Mouse (Mus musculus) cerebellum, adult (tissue): ENCODE measurements around the gene Ctc1.
"Not testable (repeated sequence)": the region's sequence is repeated elsewhere in the genome, so short reads cannot be mapped to it uniquely, and the experiment has no call there.

Experiments used
- ATAC-seq: cut with Nextera tagmentation; 2 replicates; pipeline ENCODE4 v1.9.2; 2017; ENCODE audit warnings: mild to moderate bottlenecking, moderate library complexity, mixed read lengths; ENCODE audit not compliant: insufficient number of reproducible peaks, low FRiP score, low TSS enrichment

Gene Ctc1

DNA sequence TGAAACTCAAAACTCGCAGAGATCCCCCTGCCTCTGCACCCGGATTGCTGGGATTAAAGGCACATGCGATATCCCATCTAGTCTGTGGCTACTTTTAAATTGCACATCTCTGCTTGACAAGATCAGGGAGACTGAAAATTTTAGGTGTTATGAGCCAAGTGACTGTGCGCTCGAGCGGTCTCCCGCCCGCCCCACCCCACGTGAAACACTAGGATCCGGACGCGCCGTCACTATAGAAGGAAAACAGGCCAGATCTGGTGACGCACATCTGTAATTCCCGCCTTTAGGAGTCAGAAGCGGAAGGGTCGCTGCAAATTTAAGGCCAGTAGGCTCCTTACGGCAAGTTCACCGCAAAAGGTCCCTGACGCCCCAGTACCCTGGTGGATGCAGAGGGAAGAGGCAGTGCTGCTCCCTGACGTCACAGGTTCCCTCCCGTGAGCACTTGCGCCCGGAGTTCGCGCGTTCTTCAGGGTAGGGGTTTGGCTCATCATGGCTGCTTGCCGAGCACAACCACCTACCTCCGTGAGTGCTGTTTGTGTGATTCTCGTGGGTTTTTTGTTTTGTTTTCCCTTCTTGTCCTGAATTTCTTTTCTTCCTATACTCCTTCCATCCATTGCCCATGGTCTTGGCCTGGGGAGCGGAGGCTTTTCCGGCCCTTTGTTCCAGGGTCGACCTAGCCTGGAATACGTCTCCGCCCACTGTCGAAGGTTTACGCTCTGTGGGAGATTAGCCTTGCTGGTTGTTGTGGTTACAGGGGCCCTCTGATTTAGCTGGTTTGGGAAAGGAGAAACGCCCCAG, at the start of gene Ctc1:
TSS of gene Ctc1 (plus strand) at position 268 of the 798 bp plus-strand sequence.
- ATAC-seq, result peak; percentile 89

DNA sequence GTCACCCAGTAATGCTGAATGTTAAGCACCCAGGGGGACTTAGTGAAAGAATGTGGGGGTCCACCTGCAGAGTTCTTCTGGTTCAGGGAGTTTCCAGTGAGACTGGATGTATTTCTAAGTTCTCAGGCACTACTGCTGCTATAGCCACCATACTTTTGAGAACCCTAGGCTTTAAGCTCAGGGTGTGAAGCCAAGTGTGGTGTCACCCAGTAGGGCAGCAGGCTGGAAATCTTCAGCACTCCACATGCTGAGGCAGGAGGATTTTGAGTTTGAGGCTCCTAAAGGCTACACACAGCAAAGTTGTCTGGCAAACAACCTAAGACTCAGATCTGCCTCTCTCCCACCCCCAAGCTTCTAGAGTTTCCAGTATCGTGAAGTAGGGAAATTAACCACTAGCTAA, 49.2 kb upstream of the Ctc1 start:
- no peak for ATAC-seq

DNA sequence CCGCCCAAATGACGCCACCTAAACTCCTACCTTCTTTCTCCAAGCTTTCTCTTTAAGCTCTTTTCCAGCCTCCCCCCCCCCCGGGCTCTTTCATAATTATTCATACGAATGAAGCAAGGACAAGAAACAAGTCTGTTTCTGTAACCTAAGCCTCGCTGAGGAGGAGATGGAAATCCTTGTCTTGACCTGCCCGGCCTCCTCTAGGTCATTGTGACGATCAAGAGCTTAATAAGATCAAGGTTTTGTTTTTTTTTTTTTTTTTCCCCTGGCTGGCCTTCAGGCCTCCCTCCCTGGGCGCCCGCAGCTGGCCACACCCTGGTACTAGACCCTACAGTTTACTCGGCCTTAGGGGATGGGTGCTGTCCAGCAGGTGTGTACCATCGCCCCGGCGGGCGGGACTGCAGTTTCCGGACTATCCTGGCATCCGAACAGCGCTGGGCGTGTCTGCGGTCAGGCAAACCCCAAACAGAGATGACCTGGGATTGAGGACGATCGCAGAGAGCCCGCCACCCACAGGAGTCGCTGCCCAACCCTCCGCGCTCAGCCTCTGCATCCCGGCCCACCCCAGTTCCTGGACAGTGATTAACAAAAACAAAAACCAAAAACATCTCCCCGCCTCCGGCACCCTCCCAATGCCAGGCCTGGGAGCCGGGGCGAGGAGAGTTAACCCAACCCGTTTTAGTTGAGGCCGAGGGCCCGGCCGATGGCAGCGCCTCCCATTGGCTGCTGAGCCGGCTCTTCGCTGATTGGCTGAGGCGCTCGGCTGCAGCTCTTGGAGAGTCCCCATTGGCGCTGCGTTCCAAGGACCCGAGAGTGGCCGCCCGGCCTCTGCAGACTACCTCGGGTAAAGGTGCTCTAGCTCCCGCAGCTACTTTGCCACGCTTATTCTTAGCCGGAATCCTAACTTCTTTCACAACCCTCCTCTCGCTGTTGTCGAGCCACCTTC, 48.1 kb upstream of the Ctc1 start, which contains the start of gene Slc25a35:
TSS of gene Slc25a35 (plus strand) at position 795 of the 946 bp plus-strand sequence.
- ATAC-seq, result peak; percentile 97

DNA sequence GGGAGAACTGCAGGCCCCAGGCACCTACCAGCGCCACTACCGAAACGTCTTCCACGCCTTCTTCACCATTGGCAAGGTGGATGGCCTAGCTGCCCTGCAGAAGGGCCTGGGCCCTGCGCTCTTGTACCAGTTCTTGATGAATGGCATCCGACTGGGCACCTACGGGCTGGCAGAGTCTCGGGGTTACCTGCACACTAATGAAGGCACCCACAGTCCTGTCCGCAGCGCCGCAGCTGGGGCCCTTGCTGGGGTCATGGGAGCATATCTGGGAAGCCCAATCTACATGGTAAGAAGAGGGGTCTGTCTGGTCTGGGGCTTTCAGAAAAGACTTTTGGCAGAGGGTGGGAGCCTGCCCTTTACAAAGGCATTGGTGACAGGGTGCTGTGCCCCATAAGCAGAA, 47.0 kb upstream of the Ctc1 start:
- no peak for ATAC-seq

DNA sequence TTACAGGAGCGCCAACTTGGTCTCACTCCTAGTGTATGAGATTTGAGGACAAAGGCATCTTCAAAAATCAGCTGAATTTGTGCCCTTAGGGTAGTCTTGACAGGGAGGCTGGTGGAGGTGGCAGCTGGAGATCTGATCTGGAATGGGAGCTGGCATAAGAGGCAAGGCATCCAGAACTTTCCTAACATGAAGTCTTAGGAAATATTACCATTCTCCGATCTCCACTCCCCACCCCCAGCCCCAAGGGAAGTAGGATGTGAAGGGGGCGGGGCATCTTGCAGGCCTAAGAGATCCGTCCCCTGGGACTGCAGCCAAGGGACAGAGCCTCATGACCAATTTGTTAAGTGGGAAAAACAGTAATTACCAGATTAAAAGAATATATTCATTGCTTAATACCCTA, 45.5 kb upstream of the Ctc1 start:
- no peak for ATAC-seq

DNA sequence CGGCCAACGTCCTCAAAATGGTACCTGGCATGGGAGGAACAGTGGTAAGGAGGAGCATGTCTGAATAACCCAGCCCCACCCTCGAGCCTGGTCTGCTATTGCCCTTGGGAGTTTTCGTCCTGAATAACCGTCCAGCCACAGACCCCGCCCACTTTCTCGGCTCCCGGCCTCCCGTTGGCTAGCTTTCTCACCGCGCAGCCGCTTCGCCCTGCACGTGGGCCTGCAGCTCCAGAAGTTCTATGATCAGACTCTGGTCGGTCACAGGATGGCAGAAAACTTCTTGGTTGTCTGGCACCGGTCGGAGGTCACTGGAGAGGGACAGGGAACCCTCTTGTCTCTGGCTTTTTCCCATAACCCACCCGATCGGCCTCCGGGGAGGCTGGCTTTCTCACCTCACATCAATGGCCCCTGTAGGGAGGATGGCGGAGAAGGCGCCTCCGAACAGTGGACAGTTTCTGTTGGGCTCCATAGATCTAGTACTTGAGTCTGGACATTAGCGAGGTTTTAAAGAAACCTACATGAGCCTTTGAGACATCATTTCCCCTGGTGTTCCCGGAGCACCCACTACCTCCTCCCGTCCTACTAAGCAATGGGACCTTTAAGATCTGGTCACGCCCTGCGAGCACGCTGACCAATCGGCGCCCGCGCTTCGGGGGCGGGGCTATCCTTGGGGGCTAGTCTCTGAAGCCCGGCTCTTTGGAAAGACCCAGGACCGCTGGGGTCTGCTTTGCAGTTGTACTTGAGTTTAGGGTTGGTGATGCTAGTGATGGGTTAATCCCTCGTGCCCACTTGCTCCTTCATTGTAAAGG, 42.3 kb upstream of the Ctc1 start:
- peak; percentile 90; the same call in 1 of the 2 replicates for ATAC-seq

DNA sequence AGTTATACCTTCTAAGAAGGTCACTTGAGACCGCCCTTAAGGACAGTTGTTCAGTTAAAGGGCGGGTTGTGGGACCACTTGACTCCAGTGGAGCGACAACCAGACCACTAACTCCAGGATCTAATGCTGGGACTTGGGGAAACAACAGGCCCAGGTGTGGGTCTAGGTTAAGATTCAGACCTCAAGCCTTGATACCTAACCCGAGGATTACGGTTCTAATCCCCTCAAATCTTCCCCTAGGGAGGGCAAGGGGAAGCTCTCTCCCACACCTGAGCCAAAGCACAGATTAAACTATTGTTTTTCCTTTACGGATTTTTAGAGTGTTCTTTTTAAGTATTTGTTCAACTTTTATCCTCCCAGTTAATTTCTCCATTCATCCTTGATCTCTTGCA, 41.7 kb upstream of the Ctc1 start:
- ATAC-seq, result no peak

DNA sequence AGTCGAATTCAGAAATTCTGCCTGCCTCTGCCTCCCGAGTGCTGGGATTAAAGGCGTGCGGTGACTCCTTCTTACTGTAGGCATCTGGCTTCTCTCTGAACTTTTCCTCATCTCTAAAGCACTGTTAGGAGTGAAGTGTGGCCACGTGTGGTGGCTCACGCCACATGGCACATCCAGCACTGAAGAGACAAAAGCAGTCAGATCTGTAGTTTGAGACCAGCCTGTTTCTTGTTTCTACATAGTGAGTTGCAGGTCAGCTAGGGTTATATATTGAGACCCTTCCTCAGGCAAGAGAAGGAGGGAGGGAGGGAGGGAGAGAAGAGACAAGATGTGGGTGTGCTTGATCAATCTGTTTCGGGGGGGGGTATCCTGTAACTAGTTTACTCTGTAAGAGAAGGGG, 40.6 kb upstream of the Ctc1 start, which contains the start of gene Rangrf:
TSS of gene Rangrf (minus strand) at position 101 of the 400 bp plus-strand sequence.
- ATAC-seq, result no peak

DNA sequence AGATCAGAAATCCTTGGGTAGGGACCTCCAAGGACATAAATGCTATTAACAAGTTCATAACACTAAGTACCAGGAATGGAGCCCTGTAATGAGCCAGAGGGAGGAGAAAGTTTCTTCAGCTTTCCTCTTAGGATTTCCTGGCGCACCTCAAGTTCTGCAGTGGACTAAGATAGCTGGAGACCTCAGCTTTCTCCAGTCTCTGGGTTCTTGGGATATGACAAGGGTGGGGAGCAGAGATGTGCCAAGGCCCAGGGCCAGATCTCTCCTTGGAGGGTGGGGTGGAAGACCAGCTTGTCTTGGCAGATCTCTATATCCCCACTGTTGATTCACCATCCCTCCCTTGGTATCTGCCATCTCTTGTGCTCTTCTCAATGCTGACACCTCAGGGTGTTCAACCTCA, 40.1 kb upstream of the Ctc1 start:
- ATAC-seq, result no peak

DNA sequence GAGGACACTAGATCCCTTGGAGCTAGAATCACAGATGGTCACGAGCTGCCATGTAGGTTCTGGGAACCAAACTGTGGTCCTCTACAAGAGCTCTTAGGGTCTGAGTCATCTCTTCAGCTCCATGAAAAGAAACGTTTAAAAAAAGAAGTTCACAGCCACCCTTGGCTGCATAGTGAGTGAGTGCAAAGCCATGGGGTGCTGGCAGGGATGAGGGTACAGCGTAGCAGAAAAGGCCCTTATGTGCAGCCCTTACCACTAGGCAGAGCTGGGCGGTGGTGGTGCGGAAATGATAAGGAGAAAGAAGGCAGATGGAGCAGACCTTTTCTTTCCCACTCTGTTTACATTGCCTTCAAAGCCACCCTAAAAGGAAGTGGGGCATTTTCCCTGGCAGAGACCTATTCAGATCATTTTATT, 36.4 kb upstream of the Ctc1 start:
- ATAC-seq, result no peak

DNA sequence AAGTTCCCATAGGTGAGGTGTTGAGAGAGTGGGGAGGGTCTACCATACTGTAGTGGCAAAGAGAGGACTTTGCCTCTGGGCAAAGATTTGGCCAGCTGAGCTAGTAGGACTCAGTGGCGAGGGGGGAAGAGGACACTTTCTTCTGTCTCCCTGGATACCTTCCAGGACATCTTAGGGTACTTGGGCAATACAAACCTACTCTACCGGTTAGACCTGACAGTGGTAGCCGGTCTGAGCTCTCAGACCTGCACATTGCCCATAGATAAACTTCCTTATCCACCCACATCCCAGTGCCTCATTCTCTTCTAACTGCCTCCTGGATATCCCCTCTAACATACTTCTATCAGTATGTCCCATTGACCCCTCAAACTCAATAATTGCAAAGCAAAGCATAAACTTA, 34.8 kb upstream of the Ctc1 start:
- ATAC-seq, result no peak

DNA sequence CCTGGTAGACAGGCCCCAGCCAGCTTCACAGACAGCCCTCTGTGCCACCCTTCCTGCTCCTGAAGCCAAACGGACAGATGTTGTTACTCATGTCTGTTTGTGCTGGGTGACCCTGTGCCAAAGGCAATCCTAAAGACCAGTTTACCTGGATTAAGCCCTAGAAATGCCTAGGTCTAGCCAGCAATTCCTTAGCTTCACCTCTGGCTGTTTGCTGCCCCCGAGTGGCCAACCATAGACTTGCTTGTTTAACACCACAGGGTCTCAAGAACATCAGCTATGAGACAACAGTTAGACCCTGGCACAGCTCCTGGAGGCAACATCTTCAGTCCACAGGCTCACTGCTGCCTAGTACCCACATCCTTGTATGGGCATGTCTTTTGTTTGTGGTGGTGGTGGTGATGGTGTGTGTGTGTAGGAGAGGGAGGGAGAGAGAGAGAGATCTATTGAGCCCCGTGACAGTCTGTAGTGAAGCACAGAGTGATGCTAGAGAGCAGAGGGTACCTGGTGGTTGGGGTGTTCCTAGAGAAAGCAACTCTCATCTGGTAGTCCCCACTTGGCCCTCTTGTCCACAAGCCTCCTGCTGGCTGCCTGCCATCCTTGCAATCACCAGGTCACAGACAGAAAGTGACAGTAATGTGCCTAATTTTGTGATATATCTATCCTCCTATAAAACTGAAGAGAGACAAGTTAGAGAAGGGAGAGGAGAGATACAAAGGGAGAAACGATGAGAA, 32.9 kb upstream of the Ctc1 start:
- no peak; the same call in 1 of the 2 replicates for ATAC-seq

DNA sequence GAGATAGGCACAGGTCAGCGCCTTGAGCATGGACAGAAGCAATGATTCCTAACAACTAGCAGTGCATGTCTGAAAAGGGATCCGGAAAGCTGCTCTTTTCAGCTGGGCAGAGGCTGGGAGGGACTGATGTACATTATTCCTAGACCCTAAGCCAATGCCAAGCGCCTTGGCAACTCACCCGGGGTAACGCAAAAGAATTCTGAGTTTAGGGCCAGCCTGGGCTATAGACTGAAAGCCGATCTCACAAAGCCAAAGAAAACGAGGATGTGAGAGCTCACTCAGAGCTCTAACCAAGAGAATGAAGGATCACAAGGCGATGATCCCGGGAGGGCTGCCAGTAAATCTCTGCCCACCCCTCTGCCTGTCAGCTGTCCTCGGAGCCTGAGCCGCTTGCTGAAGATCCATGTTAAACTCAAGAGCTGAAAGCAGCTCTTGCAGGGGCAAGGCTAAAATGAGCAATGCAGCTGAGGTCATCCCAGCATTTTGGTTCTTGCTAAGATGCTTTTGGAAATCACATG, 28.3 kb upstream of the Ctc1 start:
- no peak for ATAC-seq

DNA sequence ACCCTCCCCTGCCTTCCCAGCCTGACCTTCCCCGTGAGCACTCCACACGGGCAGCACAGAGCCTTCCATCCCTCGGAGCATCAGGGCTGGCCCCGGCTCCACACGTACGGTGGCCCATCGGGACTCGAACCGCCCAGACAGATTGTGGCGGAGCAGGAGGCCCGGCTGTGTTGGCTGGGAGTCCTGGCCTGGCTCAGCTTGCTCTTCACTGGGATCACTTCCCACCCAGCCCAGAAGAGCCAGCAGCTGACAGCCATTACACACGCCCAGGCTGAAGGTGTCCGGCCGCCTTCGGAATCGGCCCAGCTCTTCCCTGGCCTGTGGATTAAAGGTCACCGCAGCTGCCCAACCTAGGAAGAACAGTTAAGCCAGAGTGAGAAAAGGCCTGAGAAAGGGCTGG, 27.4 kb upstream of the Ctc1 start:
- ATAC-seq, result peak; percentile 49; the same call in 1 of the 2 replicates

DNA sequence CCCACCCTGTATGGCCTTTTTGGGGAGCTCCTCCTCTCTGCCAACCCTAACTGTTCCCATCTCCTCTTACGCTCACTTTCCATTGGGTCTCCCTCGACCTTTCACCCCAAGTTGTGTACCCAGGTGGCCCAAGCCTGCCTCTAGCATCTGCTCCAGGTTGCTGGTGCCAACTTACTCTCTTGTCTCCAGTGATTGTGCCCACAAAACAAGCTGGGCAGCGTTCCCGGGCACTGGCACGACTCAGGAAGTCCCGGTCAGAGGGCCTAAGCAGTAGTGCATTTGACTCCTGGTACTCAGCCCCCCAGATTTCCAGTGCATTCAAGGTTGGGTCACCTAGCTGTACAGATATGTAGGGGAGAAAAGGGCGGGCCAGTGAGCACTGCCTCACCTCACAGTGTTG, 22.6 kb upstream of the Ctc1 start:
- no peak for ATAC-seq

DNA sequence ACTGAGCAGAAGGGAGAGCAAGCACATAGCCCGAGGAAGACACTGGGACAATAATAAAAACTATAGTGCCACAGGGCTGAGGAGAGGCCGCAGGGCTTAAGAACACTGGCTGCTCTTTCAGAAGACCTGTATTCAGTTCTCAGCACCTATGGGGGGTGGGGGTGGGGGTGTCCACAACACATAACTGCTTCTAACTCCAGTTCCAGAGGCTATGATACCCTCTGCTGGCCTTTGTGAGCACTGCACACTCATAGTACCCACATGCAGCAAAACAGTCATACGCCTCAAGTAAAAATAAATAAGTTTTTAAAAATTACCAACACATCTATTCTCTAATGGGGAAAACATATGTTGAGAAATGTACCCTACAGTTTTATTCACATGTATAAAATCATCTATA, 21.3 kb upstream of the Ctc1 start:
- no peak for ATAC-seq

DNA sequence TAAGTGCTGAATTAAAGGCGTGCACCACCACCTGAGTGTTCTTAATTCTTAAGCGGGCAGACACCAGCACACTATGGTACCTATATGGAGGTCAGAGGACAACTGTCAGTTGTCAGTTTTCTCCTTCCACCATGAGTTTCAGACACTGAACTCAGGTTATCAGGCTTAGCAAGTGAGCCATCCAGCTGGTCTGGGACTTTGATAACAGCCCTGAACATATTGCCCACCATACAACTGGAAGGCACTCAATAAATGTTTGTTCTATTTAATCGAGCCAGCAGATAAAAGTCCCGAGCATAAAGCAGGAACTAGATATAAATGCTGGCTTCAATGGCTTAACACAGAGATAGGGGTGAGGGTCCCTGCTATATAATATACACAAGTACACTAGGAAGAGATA, 18.6 kb upstream of the Ctc1 start:
- no peak for ATAC-seq

DNA sequence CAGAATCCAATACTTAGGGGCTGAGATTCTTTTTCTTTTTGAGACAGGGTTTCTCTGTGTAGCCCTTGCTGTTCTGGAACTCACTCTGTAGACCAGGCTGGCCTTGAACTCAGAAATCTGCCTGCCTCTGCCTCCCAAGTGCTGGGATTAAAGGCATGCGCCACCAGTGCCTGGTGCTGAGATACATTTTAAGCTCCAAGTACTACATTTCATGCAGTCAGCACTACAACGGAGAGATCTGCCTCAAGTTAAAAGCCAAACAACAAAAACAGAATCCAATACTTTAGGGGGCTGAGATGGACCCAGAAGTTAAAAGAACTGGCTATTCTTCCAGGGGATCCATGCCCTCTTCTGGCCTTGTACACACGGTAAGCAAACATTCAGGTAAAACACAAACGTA, 12.9 kb upstream of the Ctc1 start:
- not testable (repeated sequence) for ATAC-seq

DNA sequence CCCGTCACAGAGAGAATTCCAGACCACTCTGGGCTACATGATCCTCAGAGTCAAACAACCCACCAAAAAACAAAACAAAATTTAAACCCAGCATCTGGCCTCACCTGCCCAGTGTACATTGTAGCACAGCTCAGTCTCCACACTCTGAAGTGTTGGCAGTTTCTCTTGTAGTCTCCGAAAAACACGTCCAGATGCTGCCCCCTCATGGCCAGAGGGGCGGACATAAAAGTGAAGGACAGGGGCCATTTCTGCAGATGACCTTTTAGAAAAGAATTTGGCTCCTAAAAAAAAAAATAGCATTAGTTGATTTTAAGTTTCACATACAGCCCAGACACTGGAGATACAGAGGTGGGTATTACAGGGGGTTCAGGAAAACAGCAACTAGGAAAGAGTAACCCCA, 12.1 kb upstream of the Ctc1 start:
- no peak for ATAC-seq
